Mouse (Mus musculus) ovary, adult 10 weeks (tissue): ENCODE measurements around the gene Glod5. TPM values are rescaled to one million over a fixed set of nuclear protein-coding genes. Genes with fewer than 3 reads are reported as not detected.

Experiments
- polyA plus RNA-seq: library from polyadenylated mRNA; stranded (reverse); fragments of 350-450 nt; fragmentation: Illumina TruSeq; extraction: RNeasy Lipid Tissue Mini Kit (QIAGEN cat#74804); gene quantifications from one replicate; pipeline ENCODE4 v1.2.3, GENCODE M21; 2014

Glod5 gene
- polyA plus RNA-seq: not detected

GRCm38 (mm10) chrX:8018286-8018685 lies at the start of gene Glod5:
TSS of gene Glod5 (minus strand) at chrX:8018492.

GRCm38 (mm10) chrX:7977892-7978291 lies 40.4 kb downstream of the Glod5 start, which contains the start of gene Gata1:
TSS of gene Gata1 (minus strand) at chrX:7978071.

Other genes starting within 250 kb of the Glod5 start
- gene Gripap1, start 228.7 kb downstream of the Glod5 start, polyA plus RNA-seq: 12.8 TPM
- 0.74 TPM for gene Kcnd1, start 196.2 kb downstream of the Glod5 start, polyA plus RNA-seq
- 41.7 TPM for gene Otud5, start 177.1 kb downstream of the Glod5 start, polyA plus RNA-seq
- 5.0 TPM for gene Pim2, start 140.2 kb downstream of the Glod5 start, polyA plus RNA-seq
- 3.1 TPM for gene Slc35a2, start 134.5 kb downstream of the Glod5 start, polyA plus RNA-seq
- gene Pqbp1, start 119.2 kb downstream of the Glod5 start, polyA plus RNA-seq: 18.8 TPM
- gene Timm17b, start 119.1 kb downstream of the Glod5 start, polyA plus RNA-seq: 3.8 TPM
- gene Gm10491, start 110.7 kb downstream of the Glod5 start, polyA plus RNA-seq: not detected
- gene Gm10490, start 109.0 kb downstream of the Glod5 start, polyA plus RNA-seq: not detected
- not detected for gene Pcsk1n, start 98.7 kb downstream of the Glod5 start, polyA plus RNA-seq
- gene Eras, start 89.9 kb downstream of the Glod5 start, polyA plus RNA-seq: not detected
- gene Hdac6, start 70.6 kb downstream of the Glod5 start, polyA plus RNA-seq: 3.9 TPM
- 2.5 TPM for gene Gata1, start 40.4 kb downstream of the Glod5 start, polyA plus RNA-seq
- 18.8 TPM for gene Suv39h1, start 56.3 kb upstream of the Glod5 start, polyA plus RNA-seq
- 0.63 TPM for gene Was, start 72.0 kb upstream of the Glod5 start, polyA plus RNA-seq
- gene Wdr13, start 114.4 kb upstream of the Glod5 start, polyA plus RNA-seq: 47.5 TPM
- gene Rbm3, start 127.4 kb upstream of the Glod5 start, polyA plus RNA-seq: 978 TPM
- gene Tbc1d25, start 157.7 kb upstream of the Glod5 start, polyA plus RNA-seq: not detected
- gene Ebp, start 175.0 kb upstream of the Glod5 start, polyA plus RNA-seq: 13.7 TPM
- 2.8 TPM for gene Porcn, start 188.0 kb upstream of the Glod5 start, polyA plus RNA-seq
- gene Ftsj1, start 233.9 kb upstream of the Glod5 start, polyA plus RNA-seq: 16.3 TPM